Mouse (Mus musculus) adrenal gland, adult 2 months (tissue): ENCODE measurements around the gene Vmn1r235. TPM values are rescaled to one million over a fixed set of nuclear protein-coding genes. Genes with fewer than 3 reads are reported as not detected.
A peak's percentile ranks its signal among the peaks of the same experiment; 100 is the strongest.
"Not testable (repeated sequence)": the region's sequence is repeated elsewhere in the genome, so short reads cannot be mapped to it uniquely, and the experiment has no call there.

Experiments used
- DNase-seq: peaks from one replicate; pipeline ENCODE4 v3.0.0; 2021
- long read RNA-seq: library from polyadenylated mRNA; stranded (forward); transcript quantifications from one replicate; pipeline ENCODE4 v2.0.0, GENCODE M21; 2021
- microRNA-seq, 2 experiments: library from miRNA; unstranded; fragments of <30 nt; microRNA quantifications; one replicate each; pipeline ENCODE4 v1.2.0; 2021
- polyA plus RNA-seq: library from polyadenylated mRNA; depleted of rRNA; stranded (reverse); fragments of >200 nt; gene quantifications from 2 replicates; pipeline ENCODE4 v1.2.3, GENCODE M21; 2012; rRNA removed
- total RNA-seq, 2 experiments: library from RNA; stranded (reverse); gene quantifications; 2 replicates each; pipeline ENCODE4 v1.2.3; 2021

Gene Vmn1r235
- total RNA-seq, result not detected
- polyA plus RNA-seq, result not detected in 2 replicates
- long read RNA-seq, result 0 reads

DNA sequence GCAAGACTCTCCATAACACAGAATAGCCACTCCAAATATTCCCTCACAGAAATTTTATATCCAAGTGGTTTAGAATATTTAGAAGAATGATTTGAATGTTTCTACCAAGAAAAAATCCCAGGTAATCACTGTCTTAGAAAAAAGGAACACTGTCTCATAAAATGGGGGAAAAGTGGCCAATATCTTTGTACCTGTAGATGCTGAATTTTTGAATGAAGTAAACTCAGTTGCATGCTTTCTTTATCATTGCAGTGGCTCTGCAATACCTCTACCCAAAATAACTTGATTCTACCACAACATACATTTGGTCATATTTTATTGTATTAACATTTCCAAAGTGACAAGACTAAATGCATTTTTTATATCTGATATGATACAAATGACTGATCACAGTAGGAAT lies at the start of gene Vmn1r235:
Gene Vmn1r235, plus strand, starts transcription at position 301 of the 400 bp plus-strand sequence.
- DNase-seq, result no peak

DNA sequence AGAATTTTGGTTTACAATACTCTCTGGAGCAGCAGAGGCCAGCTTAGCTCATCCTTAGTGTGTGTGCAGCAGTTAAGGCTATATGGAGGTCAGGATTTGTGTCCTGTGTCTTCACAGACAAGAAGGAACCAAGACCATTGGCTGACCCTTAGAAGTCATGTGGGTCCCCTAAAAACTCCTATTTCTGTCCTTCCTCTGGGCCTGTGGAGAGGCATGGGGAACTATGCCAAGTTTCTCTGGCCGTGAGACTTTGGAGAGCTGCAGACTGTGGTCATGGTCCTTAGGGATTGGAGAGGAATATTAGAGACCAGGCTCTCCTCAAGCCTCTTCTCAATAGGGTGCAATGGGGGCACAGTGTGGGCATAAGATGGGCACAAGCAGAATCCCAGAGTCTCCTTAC lies 45.1 kb upstream of the Vmn1r235 start:
- DNase-seq, result not testable (repeated sequence)

DNA sequence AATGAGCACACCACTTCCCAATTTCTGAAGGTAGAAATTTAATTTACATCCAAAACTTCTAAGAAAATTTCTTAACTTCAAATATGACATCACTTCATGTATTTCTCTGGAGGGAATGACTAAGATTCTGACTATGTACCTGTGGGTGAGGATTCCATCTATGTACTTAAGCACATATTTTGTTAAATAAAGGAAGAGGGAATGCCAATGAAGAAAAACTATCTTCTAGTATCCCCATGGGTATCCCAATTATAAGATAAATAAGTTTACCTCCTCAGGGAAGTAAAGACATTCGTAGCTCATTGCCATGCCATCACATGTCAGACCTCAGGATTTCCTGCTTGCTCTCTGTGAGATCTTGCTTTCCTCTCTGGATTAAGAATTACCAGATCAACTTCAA lies 30.4 kb upstream of the Vmn1r235 start, which contains the start of gene Vmn1r234:
Gene Vmn1r234, plus strand, starts transcription at position 301 of the 400 bp plus-strand sequence.
- DNase-seq, result no peak

DNA sequence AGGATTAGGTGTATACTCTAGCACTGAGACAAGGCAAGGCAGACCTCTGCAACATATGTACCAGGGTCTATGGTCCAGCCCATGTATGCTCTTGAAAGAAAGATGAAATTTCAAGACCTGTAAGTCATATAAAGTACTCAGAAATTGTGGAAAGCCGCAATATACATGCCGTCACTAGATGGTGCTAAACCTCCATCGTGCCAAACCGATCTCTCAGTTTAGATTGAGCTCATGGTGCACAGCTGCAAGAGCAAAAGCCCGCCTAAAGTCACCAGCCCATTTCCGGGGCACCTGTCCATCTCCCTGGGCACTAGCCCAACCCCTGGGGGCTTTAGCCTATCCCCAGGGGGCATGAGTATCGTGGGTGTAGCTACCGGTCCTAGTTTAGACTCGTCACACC lies 24.6 kb upstream of the Vmn1r235 start:
- DNase-seq, result peak; percentile 27

DNA sequence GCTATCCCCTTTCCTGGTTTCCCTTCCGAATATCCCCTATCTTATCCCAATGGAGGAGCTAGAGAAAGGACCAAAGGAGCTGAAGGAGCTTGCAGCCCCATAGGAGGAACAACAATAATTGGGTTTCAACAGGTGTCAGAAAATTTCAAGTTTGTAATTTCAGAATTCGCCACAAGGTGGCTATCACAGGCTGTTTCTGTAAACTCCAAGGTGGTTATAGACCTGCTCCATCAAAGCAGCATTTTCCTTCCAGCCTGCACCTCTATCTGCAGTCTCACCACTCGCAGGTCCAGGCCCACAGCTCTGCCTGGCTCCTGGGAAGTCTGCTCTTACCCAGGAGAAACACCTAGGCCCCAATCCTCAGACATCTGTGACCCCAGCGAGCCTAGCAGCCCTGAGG lies 15.9 kb downstream of the Vmn1r235 start:
- DNase-seq, result peak; percentile 27

DNA sequence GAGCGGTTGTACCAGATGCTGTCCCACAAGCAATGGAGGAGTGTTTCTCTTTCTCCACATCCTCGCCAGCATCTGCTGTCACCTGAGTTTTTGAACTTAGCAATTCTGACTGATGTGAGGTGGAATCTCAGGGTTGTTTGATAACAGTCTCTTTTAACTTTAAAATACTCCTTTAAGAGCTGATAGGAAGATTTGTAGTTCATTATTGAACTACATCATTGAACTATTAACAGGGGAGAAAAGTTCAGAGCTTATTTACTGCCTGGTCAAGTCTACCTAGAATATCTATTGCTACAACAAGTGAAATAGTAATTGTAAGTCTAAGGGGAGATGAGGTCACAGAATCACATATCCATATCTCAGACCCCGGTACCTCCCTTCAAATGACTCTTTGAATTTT lies 26.4 kb downstream of the Vmn1r235 start, which contains the start of gene Vmn1r236:
Gene Vmn1r236, plus strand, starts transcription at position 301 of the 400 bp plus-strand sequence.
- no peak for DNase-seq

DNA sequence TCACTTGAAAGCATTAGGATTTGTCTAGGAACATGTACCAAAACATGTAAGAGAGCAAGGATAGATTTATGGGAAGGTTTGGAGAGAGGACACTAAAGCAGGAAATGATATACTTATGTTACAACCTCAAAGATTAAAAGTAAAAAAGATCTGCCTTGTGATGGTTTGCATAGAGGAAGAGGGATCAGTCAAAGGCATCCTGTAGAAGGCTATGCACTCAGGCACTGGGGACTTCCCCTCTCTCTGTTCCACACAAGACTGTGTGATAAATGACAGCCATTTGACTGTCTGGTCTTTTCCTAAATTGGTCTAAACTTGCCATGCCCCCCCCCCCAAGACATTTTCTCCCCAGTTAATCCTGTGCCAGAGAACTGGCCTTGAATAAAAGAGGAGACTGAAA lies 28.2 kb downstream of the Vmn1r235 start:
- no peak for DNase-seq

DNA sequence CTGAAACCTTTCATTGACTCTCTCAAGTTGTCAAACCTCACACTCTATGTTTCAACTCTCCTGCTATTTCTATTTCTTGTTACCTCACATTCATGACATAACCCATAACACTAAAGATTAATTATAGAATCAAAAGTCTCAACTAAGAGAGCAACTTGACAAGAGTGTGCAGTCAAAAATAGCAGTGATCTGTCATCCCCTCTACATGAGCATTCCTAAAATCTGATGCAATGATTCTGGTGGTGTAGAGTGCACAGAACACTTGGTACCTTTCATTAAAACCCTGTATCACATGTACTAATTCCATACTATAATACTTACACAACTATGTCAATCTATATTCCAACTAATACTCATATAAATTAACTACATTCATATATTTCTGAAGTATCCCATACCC lies 33.5 kb downstream of the Vmn1r235 start:
- no peak for DNase-seq

DNA sequence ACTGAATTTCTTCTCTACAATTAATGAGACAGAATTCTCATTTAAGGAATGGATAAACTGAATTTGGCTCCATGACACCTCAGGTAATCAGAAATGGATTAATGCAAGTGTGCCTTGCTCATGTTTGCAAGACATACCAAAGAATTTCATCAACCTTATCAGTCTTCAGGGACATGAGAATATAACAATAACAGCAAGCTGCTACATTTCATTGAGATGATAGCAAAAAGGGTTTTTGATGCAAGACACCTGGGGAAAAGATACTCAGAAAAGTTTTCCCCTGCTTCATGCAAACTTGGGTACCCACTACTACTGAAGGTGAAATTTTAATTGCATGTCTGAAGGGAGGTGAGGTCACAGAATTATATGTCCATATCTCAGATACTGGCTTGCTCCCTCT lies 55.4 kb downstream of the Vmn1r235 start, which contains the start of gene Vmn1r237:
Gene Vmn1r237, plus strand, starts transcription at position 301 of the 400 bp plus-strand sequence.
- DNase-seq, result no peak

Small RNA genes lying within 50 kb of the gene (microRNA-seq; reads per million reads assigned to microRNA genes)
- 0 reads per million in 2 experiments for gene Gm26384

Other genes with a start within 250 kb of the Vmn1r235 start
- 10 to 100 TPM; 12.4 to 13.5 TPM for gene Zfp160, start 247.5 kb upstream of the Vmn1r235 start, total RNA-seq
- 0.81 and 0.90 TPM in 2 replicates for gene Zfp160, start 247.5 kb upstream of the Vmn1r235 start, polyA plus RNA-seq
- not detected for gene Vmn1r234, start 30.3 kb upstream of the Vmn1r235 start, total RNA-seq
- gene Vmn1r234, start 30.3 kb upstream of the Vmn1r235 start, polyA plus RNA-seq, result not detected in 2 replicates
- gene Vmn1r236, start 26.5 kb downstream of the Vmn1r235 start, total RNA-seq, result not detected
- not detected in 2 replicates for gene Vmn1r236, start 26.5 kb downstream of the Vmn1r235 start, polyA plus RNA-seq
- not detected for gene Vmn1r237, start 55.5 kb downstream of the Vmn1r235 start, total RNA-seq
- gene Vmn1r237, start 55.5 kb downstream of the Vmn1r235 start, polyA plus RNA-seq, result not detected in 2 replicates
- gene Zfp677, start 127.3 kb downstream of the Vmn1r235 start, total RNA-seq, result 1 to 10 TPM; 3.7 to 4.4 TPM
- 0.06 TPM in 1 of 2 replicates, not detected in the other for gene Zfp677, start 127.3 kb downstream of the Vmn1r235 start, polyA plus RNA-seq
- 1 to 10 TPM; 2.4 to 2.7 TPM for gene Zfp54, start 166.8 kb downstream of the Vmn1r235 start, total RNA-seq
- 0.22 TPM in 1 of 2 replicates, not detected in the other for gene Zfp54, start 166.8 kb downstream of the Vmn1r235 start, polyA plus RNA-seq
- gene Zfp51, start 194.0 kb downstream of the Vmn1r235 start, total RNA-seq, result 1 to 10 TPM; 6.3 to 9.7 TPM
- gene Zfp51, start 194.0 kb downstream of the Vmn1r235 start, polyA plus RNA-seq, result 0.06 and 0.07 TPM in 2 replicates
- 1 to 10 TPM; 3.2 to 4.3 TPM for gene Zfp53, start 232.6 kb downstream of the Vmn1r235 start, total RNA-seq
- gene Zfp53, start 232.6 kb downstream of the Vmn1r235 start, polyA plus RNA-seq, result 0.86 and 1.0 TPM in 2 replicates